Mouse (Mus musculus) lung, postnatal 10 days (tissue): ENCODE data around the gene Atad2b.

Source experiments
- DNase-seq: peaks from one replicate; pipeline ENCODE4 v3.0.0; 2021

Atad2b gene

DNA sequence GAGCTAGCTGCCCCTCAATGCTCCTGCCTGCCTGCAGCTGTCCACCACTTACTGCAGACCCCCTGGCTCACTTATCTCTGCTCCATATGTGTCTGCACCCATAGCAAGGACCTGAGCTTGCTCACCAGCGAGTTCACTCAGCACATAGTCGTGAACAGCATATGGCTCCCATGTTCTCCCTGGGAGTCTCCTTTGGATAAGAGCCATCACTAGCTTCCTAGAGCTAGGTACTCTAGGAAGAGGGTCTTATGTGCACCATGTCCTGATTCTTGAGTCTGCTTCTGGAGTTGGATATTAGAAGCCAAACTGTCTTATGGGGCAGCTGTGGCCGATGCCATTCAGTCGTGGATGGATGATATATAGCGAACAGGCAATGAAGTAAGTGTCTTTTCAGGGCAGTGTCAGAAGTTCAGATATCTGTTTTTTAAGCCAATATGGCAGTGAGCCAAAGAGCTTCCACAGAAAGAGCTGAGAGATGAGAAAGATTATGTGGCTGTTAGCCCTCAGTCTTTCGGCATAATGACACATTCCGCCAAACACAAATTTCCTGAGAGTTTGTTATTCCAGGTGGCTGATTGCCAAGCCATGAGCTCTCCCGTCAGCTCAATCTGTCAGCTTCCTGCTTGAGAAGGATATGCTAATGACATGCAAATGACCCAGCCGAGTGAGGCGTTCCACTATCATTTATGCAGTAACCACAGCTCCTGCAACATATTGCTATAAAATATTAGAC, 170.8 kb downstream of the Atad2b start:
- peak; percentile 86 for DNase-seq

- DNase-seq: no peak
These were observed 171.5 kb downstream of the Atad2b start for GRCm38 (mm10) chr12:5088639-5089038.
